Mouse (Mus musculus) limb, embryonic 14.5 days (tissue): ENCODE measurements around the gene Pstpip1. TPM values are rescaled to one million over a fixed set of nuclear protein-coding genes. Genes with fewer than 3 reads are reported as not detected.

ENCODE experiments used
- ATAC-seq: fragments of 200-750 bp; cut with Nextera tagmentation; 2 replicates; pipeline ENCODE4 v1.8.0; 2017; ENCODE audit warnings: low read depth, moderate number of reproducible peaks, moderate TSS enrichment; ENCODE audit not compliant: low FRiP score
- DNase-seq: peaks from one replicate; pipeline ENCODE4 v3.0.0-alpha.2; 2015; ENCODE audit warnings: low spot score
- H3K27ac ChIP-seq: fragments of 300-500 bp; sonication (generic); replicated peaks from 2 replicates; pipeline ENCODE4 v1.5.1; 2014; ENCODE audit warnings: low read depth, mild to moderate bottlenecking, low read length, moderate library complexity, mixed read lengths
- H3K27me3 ChIP-seq: fragments of 300-500 bp; sonication (generic); 2 replicates; pipeline ENCODE4 v1.6.1; 2014; ENCODE audit warnings: low read length, mixed read lengths; ENCODE audit not compliant: control insufficient read depth, insufficient read depth
- H3K36me3 ChIP-seq: fragments of 300-500 bp; sonication (generic); 2 replicates; pipeline ENCODE4 v1.6.1; 2014; ENCODE audit warnings: mild to moderate bottlenecking, low read length, moderate library complexity, mixed read lengths; ENCODE audit not compliant: control insufficient read depth, insufficient read depth
- H3K4me1 ChIP-seq: fragments of 300-500 bp; sonication (generic); 2 replicates; pipeline ENCODE4 v1.6.1; 2014; ENCODE audit warnings: antibody characterized with exemption, low read length, mixed read lengths; ENCODE audit not compliant: control insufficient read depth, insufficient read depth
- H3K4me2 ChIP-seq: fragments of 300-500 bp; sonication (generic); replicated peaks from 2 replicates; pipeline ENCODE4 v1.6.1; 2014; ENCODE audit warnings: low read depth, mild to moderate bottlenecking, low read length, moderate library complexity; ENCODE audit not compliant: severe bottlenecking
- H3K4me3 ChIP-seq: fragments of 300-500 bp; sonication (generic); replicated peaks from 2 replicates; pipeline ENCODE4 v1.5.1; 2014; ENCODE audit warnings: low read length
- H3K9ac ChIP-seq: fragments of 300-500 bp; sonication (generic); 2 replicates; pipeline ENCODE4 v1.6.1; 2014; ENCODE audit warnings: mild to moderate bottlenecking, low read depth, low read length, moderate library complexity; ENCODE audit not compliant: severe bottlenecking
- H3K9me3 ChIP-seq: fragments of 300-500 bp; sonication (generic); 2 replicates; pipeline ENCODE4 v1.6.1; 2016; ENCODE audit warnings: low read length; ENCODE audit not compliant: control insufficient read depth
- POLR2A ChIP-seq: fragments of 200-500 bp; IDR thresholded peaks from 2 replicates; pipeline ENCODE4 v1.8.0; 2012; ENCODE audit warnings: inconsistent platforms, mild to moderate bottlenecking, moderate library complexity, borderline replicate concordance; ENCODE audit not compliant: insufficient read depth, insufficient read length; ENCODE audit errors: extremely low read depth
- WGBS: fragments of 180-500 bp; shearing (Covaris S2); extraction: QIAGEN DNeasy Blood & Tissue Kit; methylation state at CpG from one replicate; pipeline ENCODE4 v1.1.7; 2014; 5-methylcytosine and 5-hydroxymethylcytosine counted together
- polyA plus RNA-seq, 2 experiments: library from polyadenylated mRNA; depleted of rRNA in 1 of 2; stranded (reverse) in 1 of 2; unstranded in 1 of 2; fragments of >200 nt; fragmentation: Nextera tagmentation in 1 of 2; extraction: Ambion mirVana in 1 of 2; gene quantifications; 2 replicates each; pipeline versions ENCODE4 v1.2.1 to v1.2.3; 2012 to 2014

Pstpip1 gene
- polyA plus RNA-seq, 2 experiments = 1.4 to 4.3 TPM

GRCm38 (mm10) chr9:56151745-56152481 is 62.2 kb downstream of the Pstpip1 start:
- Histone ChIP-seq H3K9ac (no peak overlapping the region), H3K27me3 (no peaks in the 10 kb centered on the region), H3K4me1 (peaks cover 8% of the 10 kb centered on the region; the same call in 1 of the 2 replicates), H3K9me3 (no peaks in the 10 kb centered on the region), H3K27ac (0 out of 2 replicates have a peak overlapping the region, but pooled peaks have one; percentile 8), H3K4me2 (no peak overlapping the region), H3K36me3 (peaks cover 12% of the 10 kb centered on the region), H3K4me3 (no peak overlapping the region)
- TF ChIP-seq POLR2A = no peak
- ATAC-seq = no peak
- 55% methylated on average over 7 of the region's 7 CpGs for WGBS
- peak; percentile 25 for DNase-seq

- ATAC-seq (no peak), DNase-seq (no peak)
- Histone ChIP-seq H3K27me3 (no peaks in the 10 kb centered on the region), H3K4me2 (no peak overlapping the region), H3K9ac (no peak overlapping the region), H3K4me1 (peaks cover 8% of the 10 kb centered on the region; the same call in 1 of the 2 replicates), H3K27ac (0 out of 2 replicates have a peak overlapping the region, but pooled peaks have one; percentile 26), H3K4me3 (no peak overlapping the region), H3K9me3 (no peaks in the 10 kb centered on the region), H3K36me3 (peaks cover 5% of the 10 kb centered on the region; the same call in 1 of the 2 replicates)
- no peak for TF ChIP-seq POLR2A
- WGBS = 74% methylated on average over 4 of the region's 4 CpGs
These were observed 62.8 kb downstream of the Pstpip1 start for GRCm38 (mm10) chr9:56152482-56153007.

- Histone ChIP-seq H3K4me2 (no peak overlapping the region), H3K9ac (no peak overlapping the region), H3K36me3 (0 out of 2 replicates have a peak, but pooled peaks cover 4% of the 10 kb centered on the region), H3K27ac (no peak overlapping the region), H3K27me3 (no peaks in the 10 kb centered on the region), H3K4me3 (no peak overlapping the region), H3K4me1 (peaks cover 21% of the 10 kb centered on the region), H3K9me3 (no peaks in the 10 kb centered on the region)
- DNase-seq = no peak
- no peak for ATAC-seq
- 95% methylated on average over 5 of the region's 5 CpGs for WGBS
- TF ChIP-seq POLR2A = no peak
These were observed 64.8 kb downstream of the Pstpip1 start for GRCm38 (mm10) chr9:56154572-56154971.

GRCm38 (mm10) chr9:56158077-56158476 is 68.3 kb downstream of the Pstpip1 start:
- 63% methylated on average over 2 of the region's 2 CpGs for WGBS
- Histone ChIP-seq H3K4me3 (no peak overlapping the region), H3K9me3 (no peaks in the 10 kb centered on the region), H3K4me2 (no peak overlapping the region), H3K27ac (no peak overlapping the region), H3K4me1 (peaks cover 23% of the 10 kb centered on the region), H3K9ac (no peak overlapping the region), H3K36me3 (no peaks in the 10 kb centered on the region), H3K27me3 (no peaks in the 10 kb centered on the region)
- no peak for DNase-seq
- ATAC-seq = no peak
- no peak for TF ChIP-seq POLR2A

- no peaks in the 10 kb centered on the region for H3K9me3 ChIP-seq
- ATAC-seq (no peak), DNase-seq (no peak)
- H3K4me2 ChIP-seq = peak overlapping the region; percentile 68
- H3K27ac ChIP-seq = no peak overlapping the region; the same call in 1 of the 2 replicates
- peak overlapping the region; percentile 99 for H3K4me3 ChIP-seq
- H3K27me3 ChIP-seq = no peaks in the 10 kb centered on the region
- WGBS = 5% methylated on average over 2 of the region's 2 CpGs
- H3K4me1 ChIP-seq = peaks cover 23% of the 10 kb centered on the region
- TF ChIP-seq POLR2A = no peak
- H3K36me3 ChIP-seq = no peaks in the 10 kb centered on the region
- peak overlapping the region; percentile 100 for H3K9ac ChIP-seq
These were observed 69.7 kb downstream of the Pstpip1 start for GRCm38 (mm10) chr9:56159456-56159855.
